Mouse (Mus musculus) CH12.LX (cell line): Measurements from ENCODE around the gene Fam193a. TPM values are rescaled to one million over a fixed set of nuclear protein-coding genes. Genes with fewer than 3 reads are reported as not detected.

Experiments
- DNase-seq: peaks from one replicate; pipeline ENCODE4 v3.0.0-alpha.2; 2013; ENCODE audit errors: extremely low read depth
- H3K27ac ChIP-seq: 2 replicates; pipeline ENCODE4 v1.5.1; 2012; ENCODE audit warnings: low read depth, mild to moderate bottlenecking, control low read depth, moderate library complexity; ENCODE audit not compliant: insufficient read depth
- H3K27me3 ChIP-seq: replicated peaks from 2 replicates; pipeline ENCODE3; 2012; ENCODE audit warnings: inconsistent platforms
- H3K36me3 ChIP-seq, 2 experiments: replicated peaks in 1 of 2; 2 replicates each; pipeline versions ENCODE3 to v1.6.1; 2012; ENCODE audit warnings: inconsistent platforms in 1 of 2, low read length in 1 of 2, mild to moderate bottlenecking in 1 of 2, mixed read lengths in 1 of 2, moderate library complexity in 1 of 2; ENCODE audit not compliant: control insufficient read depth in 1 of 2, insufficient read depth in 1 of 2
- H3K4me1 ChIP-seq, 2 experiments: 2 replicates each; pipeline ENCODE4 v1.6.1; 2012; ENCODE audit warnings: inconsistent platforms in 1 of 2, moderate library complexity in 1 of 2; ENCODE audit not compliant: insufficient read depth in 2 of 2, control insufficient read depth in 1 of 2
- H3K4me2 ChIP-seq: 2 replicates; pipeline ENCODE4 v1.6.1; 2012; ENCODE audit warnings: low read depth, mild to moderate bottlenecking, control low read depth; ENCODE audit not compliant: poor library complexity, insufficient read depth, severe bottlenecking
- H3K4me3 ChIP-seq, 3 experiments: fragments of 150-350 bp in 1 of 3; sonication (generic) in 1 of 3; replicated peaks in 1 of 3; 2 replicates each; pipeline versions ENCODE3 to v1.5.1; 2011 to 2012; ENCODE audit warnings: low read depth in 2 of 3, low read length in 2 of 3, mild to moderate bottlenecking in 2 of 3, moderate library complexity in 2 of 3, control low read depth in 1 of 3, improper control_type of control experiment in 1 of 3, inconsistent platforms in 1 of 3, mixed read lengths in 1 of 3; ENCODE audit not compliant: poor library complexity in 1 of 3
- H3K79me2 ChIP-seq: replicated peaks from 2 replicates; pipeline ENCODE4 v1.6.1; 2012; ENCODE audit warnings: mild to moderate bottlenecking, moderate library complexity; ENCODE audit not compliant: control insufficient read depth, poor library complexity, insufficient read depth, severe bottlenecking; ENCODE audit errors: extremely low read depth
- H3K9ac ChIP-seq: 2 replicates; pipeline ENCODE4 v1.6.1; 2012; ENCODE audit warnings: low read depth, mild to moderate bottlenecking, control low read depth, moderate library complexity; ENCODE audit not compliant: insufficient read depth
- H3K9me3 ChIP-seq: replicated peaks from 2 replicates; pipeline ENCODE3; 2012; ENCODE audit warnings: low read length, inconsistent platforms, mixed read lengths
- CHD1 ChIP-seq: IDR thresholded peaks from 2 replicates; pipeline ENCODE4 v1.6.1; 2012; ENCODE audit warnings: low read depth, low read length, improper control_type of control experiment, inconsistent platforms
- E2F4 ChIP-seq: IDR thresholded peaks from 2 replicates; pipeline ENCODE4 v1.6.1; 2011; ENCODE audit warnings: low read depth, low read length, improper control_type of control experiment; ENCODE audit not compliant: insufficient replicate concordance
- ETS1 ChIP-seq: conservative IDR thresholded peaks from 2 replicates; pipeline ENCODE4 v1.6.1; 2012; ENCODE audit warnings: low read depth, mild to moderate bottlenecking, inconsistent platforms, low read length, improper control_type of control experiment, moderate library complexity
- IRF4 ChIP-seq: IDR thresholded peaks from 2 replicates; pipeline ENCODE4 v1.6.1; 2014; ENCODE audit warnings: low read depth, mild to moderate bottlenecking, inconsistent platforms, low read length, improper control_type of control experiment
- JUN ChIP-seq: IDR thresholded peaks from 2 replicates; pipeline ENCODE4 v1.6.1; 2011; ENCODE audit warnings: low read depth, mild to moderate bottlenecking, low read length, improper control_type of control experiment, moderate library complexity; ENCODE audit not compliant: insufficient read depth
- MAZ ChIP-seq: IDR thresholded peaks from 2 replicates; pipeline ENCODE4 v1.6.1; 2012; ENCODE audit warnings: low read depth, mild to moderate bottlenecking, inconsistent platforms, low read length, improper control_type of control experiment, moderate library complexity
- MXI1 ChIP-seq: IDR thresholded peaks from 2 replicates; pipeline ENCODE4 v1.6.1; 2011; ENCODE audit warnings: mild to moderate bottlenecking, low read depth, low read length, improper control_type of control experiment
- MYC ChIP-seq: IDR thresholded peaks from 2 replicates; pipeline ENCODE4 v1.6.1; 2011; ENCODE audit warnings: low read depth, mild to moderate bottlenecking, improper control_type of control experiment, low read length
- USF1 ChIP-seq: IDR thresholded peaks from 2 replicates; pipeline ENCODE4 v1.6.1; 2014; ENCODE audit warnings: low read depth, mild to moderate bottlenecking, inconsistent platforms, low read length, improper control_type of control experiment
- ZMIZ1 ChIP-seq: IDR thresholded peaks from 2 replicates; pipeline ENCODE4 v1.6.1; 2012; ENCODE audit warnings: low read depth, mild to moderate bottlenecking, inconsistent platforms, low read length, improper control_type of control experiment
- dilution Hi-C: fragments of 300-500 bp; cut with MboI; formaldehyde crosslinking; loops from 2 replicates; pipeline ENCODE4 v1.14.3; 2020; ENCODE audit warnings: low sequenced_read_pairs; ENCODE audit not compliant: extremely low pct_unique_long_range_greater_than_20kb, extremely low pct_ligation_motif_present
- in situ Hi-C: fragments of 300-500 bp; cut with MboI; formaldehyde crosslinking; loops from 3 replicates; pipeline ENCODE4 v1.14.3; 2019; ENCODE audit warnings: low sequenced_read_pairs, low pct_ligation_motif_present, low pct_unique_long_range_greater_than_20kb, mixed read lengths
- polyA plus RNA-seq: library from polyadenylated mRNA; unstranded; fragments of >175 nt; gene quantifications from 2 replicates; pipeline ENCODE4 v1.2.1, GENCODE M21; 2012; ENCODE audit warnings: low read depth; ENCODE audit not compliant: insufficient read length
- total RNA-seq, 2 experiments: library from RNA; depleted of rRNA; stranded (reverse); fragments of 300-350 nt in 1 of 2; fragments of >200 nt in 1 of 2; gene quantifications; 2 replicates each; pipeline ENCODE4 v1.2.3; 2012 to 2014

Fam193a gene
- total and polyA plus RNA-seq, 3 experiments: 3.6 to 19.0 (median 8.5) TPM

DNA sequence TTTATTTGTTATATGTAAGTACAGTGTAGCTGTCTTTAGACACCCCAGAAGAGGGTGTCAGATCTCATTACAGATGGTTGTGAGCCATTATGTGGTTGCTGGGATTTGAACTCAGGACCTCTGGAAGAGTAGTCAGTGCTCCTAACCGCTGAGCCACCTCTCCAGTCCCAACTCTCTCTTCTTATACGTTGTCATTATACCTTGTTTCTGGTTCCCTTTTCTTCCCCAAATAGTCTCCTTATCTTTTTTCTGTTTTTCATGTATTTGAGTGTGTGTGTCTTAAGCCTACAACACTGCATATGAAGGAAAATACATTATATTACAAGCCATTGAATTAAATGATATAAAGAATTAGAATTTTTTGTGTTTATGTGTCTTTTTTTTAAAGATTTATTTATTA lies 17.0 kb downstream of the Fam193a start:
- Histone ChIP-seq H3K36me3 (peaks cover 3 to 11% of the 10 kb centered on the region in 2 experiments), H3K4me2 (no peak overlapping the region), H3K27me3 (no peaks in the 10 kb centered on the region), H3K4me1 (no peaks in the 10 kb centered on the region), H3K79me2 (peaks cover 27% of the 10 kb centered on the region), H3K27ac (no peak overlapping the region), H3K4me3 (no peak overlapping the region)
- dilution Hi-C loops: no loop called here
- DNase-seq: no peak
- TF ChIP-seq CHD1 (no peak), E2F4 (no peak)
- TF ChIP-seq, all 38 proteins: peak for 0
- in situ Hi-C loops: no loop called here
- H3K9me3 ChIP-seq: peaks cover 12% of the 10 kb centered on the region
- no peak overlapping the region for H3K9ac ChIP-seq

DNA sequence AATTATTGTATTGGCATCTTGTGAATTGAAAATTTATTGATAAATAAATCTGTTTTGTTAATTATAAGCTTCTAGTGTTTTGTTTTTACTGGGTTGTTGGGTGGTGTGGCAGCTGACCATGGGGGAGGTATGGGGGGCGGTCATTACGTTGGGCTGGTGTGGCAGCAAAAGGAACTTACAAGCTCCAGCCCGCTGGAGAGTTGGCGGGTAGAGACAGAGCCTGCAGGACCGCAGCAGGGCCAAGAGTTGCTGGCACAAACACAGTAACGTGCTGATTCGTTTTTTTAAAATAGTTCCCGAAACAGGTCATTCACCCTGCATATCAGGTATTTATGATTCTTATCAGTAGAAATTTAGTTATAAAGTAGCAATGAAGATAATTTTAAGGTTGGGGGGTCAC lies 23.5 kb downstream of the Fam193a start:
- H3K36me3 ChIP-seq: peaks cover 0 to 5% of the 10 kb centered on the region in 2 experiments
- H3K9ac ChIP-seq: no peak overlapping the region
- no peaks in the 10 kb centered on the region for H3K9me3 ChIP-seq
- peaks cover 0 to 2% of the 10 kb centered on the region in 2 experiments; a peak in 1 of 4 replicates for H3K4me1 ChIP-seq
- H3K27ac ChIP-seq: no peak overlapping the region
- DNase-seq: no peak
- dilution Hi-C loops: no loop called here
- H3K79me2 ChIP-seq: peaks cover 4% of the 10 kb centered on the region; the same call in 1 of the 2 replicates
- TF ChIP-seq IRF4 (no peak), MYC (no peak), MXI1 (no peak), ZMIZ1 (no peak), ETS1 (no peak), JUN (no peak), MAZ (no peak), CHD1 (no peak)
- TF ChIP-seq, all 38 proteins: peak for 0
- Histone ChIP-seq H3K27me3 (no peaks in the 10 kb centered on the region), H3K4me3 (no peak overlapping the region), H3K4me2 (no peak overlapping the region)
- in situ Hi-C loops: no loop called here

DNA sequence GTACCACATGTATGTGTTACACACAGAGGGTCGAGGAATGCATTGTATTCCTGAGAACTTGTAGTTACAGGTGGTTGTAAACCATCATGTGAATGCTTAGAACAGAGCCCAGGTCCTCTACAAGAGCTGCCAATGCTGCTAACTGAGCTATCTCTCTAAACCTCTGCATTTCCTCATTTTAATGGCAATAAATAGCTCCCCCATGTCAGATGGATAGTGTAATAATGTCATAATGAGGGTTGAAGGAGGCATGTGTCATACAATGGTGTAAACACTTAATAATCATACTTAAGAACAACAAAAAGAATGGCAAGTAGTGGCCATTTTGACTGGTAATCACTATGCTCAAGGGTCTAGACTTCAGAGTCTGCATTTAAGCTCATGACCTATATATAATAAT lies 25.6 kb downstream of the Fam193a start:
- DNase-seq: no peak
- dilution Hi-C loops: no loop called here

More for the DNA sequence above, 25.6 kb downstream of the Fam193a start:
- Histone ChIP-seq H3K27ac (no peak overlapping the region), H3K9me3 (no peaks in the 10 kb centered on the region), H3K36me3 (peaks cover 0 to 5% of the 10 kb centered on the region in 2 experiments), H3K9ac (no peak overlapping the region), H3K79me2 (peaks cover 7% of the 10 kb centered on the region; the same call in 1 of the 2 replicates), H3K4me1 (peaks cover 0 to 2% of the 10 kb centered on the region in 2 experiments; a peak in 1 of 4 replicates), H3K4me2 (no peak overlapping the region), H3K27me3 (no peaks in the 10 kb centered on the region)
- TF ChIP-seq USF1: no peak
- TF ChIP-seq, all 38 proteins: peak for 0
- in situ Hi-C loops: no loop called here
- H3K4me3 ChIP-seq: no peak overlapping the region
